Mouse (Mus musculus) heart, postnatal 14 days (tissue): ENCODE measurements around the gene Chga. TPM values are rescaled to one million over a fixed set of nuclear protein-coding genes. Genes with fewer than 3 reads are reported as not detected.
A peak's percentile ranks its signal among the peaks of the same experiment; 100 is the strongest.

Experiments
- DNase-seq, 2 experiments: peaks; one replicate each; pipeline ENCODE4 v3.0.0; 2021 to 2022
- intact Hi-C: fragments of 180-260 bp; cut with DNase I; formaldehyde crosslinking; loops from one replicate; pipeline ENCODE4 v1.15.1; 2025
- total RNA-seq, 2 experiments: library from RNA; stranded (reverse); gene quantifications; 2 replicates each; pipeline ENCODE4 v1.2.3; 2021

The Chga gene
- total RNA-seq, 2 experiments from 2014 or later, result 0.15 TPM; not detected in 1

GRCm38 (mm10) chr12:102596410-102596809, 41.6 kb downstream of the Chga start:
- intact Hi-C loops, result no loop called here
- peak in 1 of 2 experiments; percentile 40 for DNase-seq

GRCm38 (mm10) chr12:102597466-102597865, 42.7 kb downstream of the Chga start:
- intact Hi-C loops, result no loop called here
- peak; percentile 57 to 75 for DNase-seq

DNA sequence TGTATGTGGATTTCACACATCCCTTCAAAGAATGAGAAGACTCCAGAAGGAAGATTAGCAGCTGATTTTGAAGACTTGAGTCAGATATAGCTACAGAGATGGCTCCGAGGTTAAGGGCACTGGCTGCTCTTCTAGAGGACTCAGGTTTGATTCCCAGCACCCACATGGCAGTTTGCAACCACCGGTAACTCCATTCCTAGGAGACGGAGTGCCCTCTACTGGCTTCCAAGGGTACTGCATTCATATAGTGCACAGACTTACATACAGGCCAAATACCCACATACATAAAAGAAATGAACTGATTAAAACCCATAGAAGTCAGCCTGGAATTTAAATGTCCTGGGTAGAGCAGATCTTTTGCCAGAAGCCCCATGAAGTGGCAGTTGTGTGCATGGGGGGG, 43.8 kb downstream of the Chga start:
- intact Hi-C loops, result no loop called here

GRCm38 (mm10) chr12:102599801-102600200, 45.0 kb downstream of the Chga start:
- intact Hi-C loops, result no loop called here

More for the DNA sequence above, 43.8 kb downstream of the Chga start:
- no peak for DNase-seq

DNA sequence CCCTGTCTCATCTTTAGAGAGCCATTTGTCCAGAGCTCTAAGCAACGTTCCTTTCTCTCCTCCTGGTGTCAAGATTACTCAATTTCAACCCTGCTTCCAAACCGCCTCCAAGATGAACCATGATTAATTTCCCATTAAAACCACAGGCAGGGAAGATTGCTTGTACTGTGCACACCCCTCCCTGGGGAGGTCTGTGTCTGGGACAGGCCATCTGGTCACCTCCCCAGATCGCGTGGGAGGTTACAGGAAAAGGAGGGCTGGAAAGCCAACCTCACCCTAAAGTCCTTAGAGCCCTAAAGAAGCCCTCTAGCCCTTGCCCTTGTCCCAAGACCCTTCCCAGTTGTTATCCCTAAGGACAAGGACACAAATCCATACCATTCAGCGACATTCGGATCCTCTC, 45.6 kb downstream of the Chga start:
- DNase-seq, result peak in 1 of 2 experiments; percentile 32
- intact Hi-C loops, result no loop called here

More at GRCm38 (mm10) chr12:102599801-102600200, 45.0 kb downstream of the Chga start:
- DNase-seq, result no peak

- no peak for DNase-seq
- intact Hi-C loops, result no loop called here
These were observed 47.1 kb downstream of the Chga start for GRCm38 (mm10) chr12:102601847-102602246.

GRCm38 (mm10) chr12:102602255-102603041, 47.7 kb downstream of the Chga start:
- intact Hi-C loops, result no loop called here

DNA sequence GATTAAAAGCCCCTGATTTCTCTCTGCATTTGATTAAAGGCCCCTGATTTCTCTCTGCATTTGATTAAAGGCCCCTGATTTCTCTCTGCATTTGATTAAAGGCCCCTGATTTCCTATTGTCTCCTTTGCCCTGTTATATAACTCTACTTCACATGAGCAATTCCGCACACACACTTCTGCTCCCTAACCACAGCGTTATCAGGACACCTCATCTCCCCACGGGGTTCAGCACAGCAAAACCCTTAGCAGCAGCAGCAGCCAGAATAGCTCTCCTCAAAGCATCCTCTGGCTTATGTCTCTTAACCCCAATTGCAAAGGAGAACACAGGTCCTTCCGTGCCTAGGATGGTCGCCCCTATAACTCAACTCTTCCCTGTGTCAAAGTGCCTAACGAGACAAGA, 50.8 kb downstream of the Chga start:
- no peak for DNase-seq
- intact Hi-C loops, result no loop called here

More at GRCm38 (mm10) chr12:102602255-102603041, 47.7 kb downstream of the Chga start:
- no peak for DNase-seq

DNA sequence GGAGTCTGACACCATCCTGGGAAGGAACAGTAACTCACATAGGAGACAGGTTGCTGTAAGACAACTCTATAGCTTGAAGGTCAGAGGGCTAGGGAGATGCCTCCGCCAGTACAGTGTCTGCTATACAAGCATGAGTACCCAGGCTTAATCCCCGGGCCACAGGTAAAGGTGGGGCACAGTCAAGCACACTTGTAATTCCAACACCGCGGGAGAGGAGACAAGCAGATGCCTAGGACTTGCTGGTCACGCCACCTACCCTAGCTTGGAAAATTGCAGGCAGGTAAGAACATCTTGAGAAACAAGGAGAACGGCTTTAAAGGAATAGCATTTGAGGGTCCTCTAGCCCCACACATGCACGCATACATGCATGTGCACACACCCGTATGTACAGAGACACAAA, 52.3 kb downstream of the Chga start:
- intact Hi-C loops, result no loop called here
- no peak for DNase-seq

DNA sequence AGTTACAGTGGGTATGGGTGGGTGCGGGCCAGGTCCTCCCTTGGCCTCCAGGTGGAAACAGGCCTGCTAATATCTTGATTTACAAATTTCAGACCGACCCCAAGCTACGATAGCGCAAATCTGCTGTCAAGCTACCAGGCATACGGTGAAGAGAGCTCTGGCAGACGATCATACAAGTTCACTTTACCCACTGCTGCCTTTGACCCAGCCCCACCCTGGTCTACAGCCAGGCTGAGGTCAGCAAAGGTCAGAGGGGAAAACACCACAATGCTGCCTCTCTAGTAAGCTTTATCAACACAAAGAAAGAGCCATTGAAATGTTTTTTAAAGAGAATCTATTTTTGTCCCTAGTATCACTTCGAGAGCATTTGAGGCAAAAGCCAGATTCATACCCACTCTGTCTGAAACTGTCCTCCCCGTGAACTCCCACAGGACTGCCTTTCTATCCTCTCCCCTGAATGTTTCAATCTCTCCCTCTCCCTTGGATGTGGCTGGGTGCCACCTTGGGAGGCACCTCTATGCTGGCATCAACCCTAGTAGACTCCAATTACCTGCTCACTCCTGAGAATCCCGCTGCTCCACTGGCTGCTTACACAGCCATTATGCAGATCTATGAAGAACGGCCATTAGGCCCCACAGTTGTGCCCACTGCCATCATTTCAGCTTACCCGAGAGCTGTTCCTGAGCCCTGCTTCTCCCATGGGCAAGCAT, 53.2 kb downstream of the Chga start:
- DNase-seq, result no peak
- intact Hi-C loops, result no loop called here

DNA sequence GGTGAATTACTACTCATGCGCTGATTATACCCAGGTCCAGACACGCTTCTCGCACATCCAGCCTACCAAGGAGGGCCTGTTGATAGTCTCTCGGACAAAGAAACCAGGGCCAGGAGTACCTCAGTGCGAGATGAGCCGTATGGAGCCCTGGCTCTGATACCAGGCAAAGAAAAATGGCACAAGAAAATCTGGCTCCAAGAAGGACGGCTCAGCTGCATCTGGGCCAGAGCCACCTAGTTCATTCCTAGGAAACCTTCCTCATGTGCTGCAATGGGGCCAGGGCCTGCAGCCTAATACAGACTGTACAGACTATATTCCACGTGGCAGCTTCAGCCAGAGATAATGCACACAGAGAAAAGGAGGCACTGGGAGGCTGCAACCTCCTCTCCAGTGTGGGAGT, 56.2 kb downstream of the Chga start:
- DNase-seq, result no peak
- intact Hi-C loops, result no loop called here

- intact Hi-C loops, result no loop called here
- no peak for DNase-seq
These were observed 57.7 kb downstream of the Chga start for GRCm38 (mm10) chr12:102612431-102612830.

DNA sequence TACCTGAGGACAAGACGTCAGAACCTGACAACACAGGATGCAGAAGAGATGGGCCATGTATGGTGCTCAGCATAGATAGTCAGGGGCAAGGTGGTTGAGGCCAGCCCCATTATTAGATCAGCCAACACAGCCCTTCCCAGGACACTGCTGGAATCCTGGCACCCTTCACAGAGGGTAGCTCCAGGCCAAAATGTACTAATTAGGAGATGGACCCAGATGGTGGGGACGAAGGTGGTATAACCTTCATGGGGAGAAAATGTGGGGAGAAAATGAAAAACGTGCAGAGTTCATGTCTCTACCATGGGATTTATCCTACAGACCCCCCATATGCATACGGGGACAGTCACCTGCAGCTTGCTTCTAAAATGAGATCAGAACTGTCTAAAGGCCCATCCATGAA, 58.6 kb downstream of the Chga start:
- no peak for DNase-seq
- intact Hi-C loops, result no loop called here

Other genes starting within 250 kb of the Chga start
- 10 to 100 TPM; 78.1 to 82.0 TPM for gene Lgmn, start 115.2 kb upstream of the Chga start, total RNA-seq
- gene Golga5, start 85.8 kb upstream of the Chga start, total RNA-seq, result 10 to 100 TPM; 23.5 to 25.8 TPM
- 10 to 100 TPM; 10.7 to 13.0 TPM for gene Itpk1, start 150.0 kb downstream of the Chga start, total RNA-seq
- gene Moap1, start 188.7 kb downstream of the Chga start, total RNA-seq, result 1 to 10 TPM; 6.3 to 6.6 TPM
- 1 to 10 TPM; 3.9 to 5.4 TPM for gene Tmem251, start 188.8 kb downstream of the Chga start, total RNA-seq
- gene Gm28051, start 202.8 kb downstream of the Chga start, total RNA-seq, result not detected
- gene Gon7, start 202.8 kb downstream of the Chga start, total RNA-seq, result 10 to 100 TPM in 1 of 2 experiments, 1 to 10 TPM in 1; 9.3 to 10.6 TPM
- 10 to 100 TPM; 26.4 to 30.0 TPM for gene Ubr7, start 203.0 kb downstream of the Chga start, total RNA-seq
- gene Gm20604, start 203.7 kb downstream of the Chga start, total RNA-seq, result 1 to 10 TPM; 4.6 to 5.6 TPM